ENCODE assay signal across 16 mouse cellular contexts in genomic region chr13:113168018-113168534, GRCm38 (mm10). TPM values are rescaled to one million over a fixed set of nuclear protein-coding genes. Genes with fewer than 3 reads are reported as not detected.
DNase-seq lines count a peak whose midpoint lies in the region; ATAC-seq lines count a peak whose summit lies in the region.
"Had no signal": no experiment of that assay in that cellular context is flagged by ENCODE, and none has a peak within 500 bp of the region (broad histone marks: within the 10 kb centered on the region; RNA-seq: fewer than 3 reads in every experiment).

No protein-coding gene starts in this region.

- H3K36me3 ChIP-seq in kidney, embryonic 14.5 days (ENCODE audit: control insufficient read depth, insufficient read depth, low read length): no peaks in the 10 kb centered on the region
- H3K36me3 ChIP-seq in forebrain, embryonic 16.5 days (ENCODE audit: control insufficient read depth, insufficient read depth): no peaks in the 10 kb centered on the region
- H3K36me3 ChIP-seq: limb, embryonic 13.5 days had no signal

- no peaks in the 10 kb centered on the region for H3K9me3 ChIP-seq in kidney, embryonic 14.5 days (ENCODE audit: control insufficient read depth, low read length)
- H3K9me3 ChIP-seq in forebrain, embryonic 16.5 days (ENCODE audit: control insufficient read depth, low read length): no peaks in the 10 kb centered on the region
- H3K9me3 ChIP-seq: limb, embryonic 13.5 days; megakaryocyte, embryonic 14.5 days had no signal

- H3K4me3 ChIP-seq in kidney, embryonic 14.5 days (ENCODE audit: low read length): no peak overlapping the region
- H3K4me3 ChIP-seq in forebrain, embryonic 16.5 days (replicated peaks; ENCODE audit: low read length): no peak overlapping the region
- H3K4me3 ChIP-seq: limb, embryonic 13.5 days; megakaryocyte, embryonic 14.5 days had no signal

- ATAC-seq in kidney, embryonic 14.5 days (ENCODE audit: low FRiP score, low TSS enrichment): no peak
- peak; percentile 22; the same call in 1 of the 2 replicates for ATAC-seq in granulocyte monocyte progenitor cell, adult 5-6 weeks (replicated peaks; ENCODE audit: poor library complexity, severe bottlenecking)
- no peak for ATAC-seq in forebrain, embryonic 16.5 days
- ATAC-seq: forebrain, embryonic 14.5 days had no signal

- no peak overlapping the region for H3K27ac ChIP-seq in kidney, embryonic 14.5 days (ENCODE audit: low read depth, low read length)
- H3K27ac ChIP-seq in forebrain, embryonic 16.5 days (ENCODE audit: low read length): no peak overlapping the region
- H3K27ac ChIP-seq: kidney, postnatal 0 days; limb, embryonic 13.5 days had no signal

- H3K4me2 ChIP-seq in kidney, embryonic 14.5 days (replicated peaks; ENCODE audit: low read depth, low read length): no peak overlapping the region
- H3K4me2 ChIP-seq in forebrain, embryonic 16.5 days (ENCODE audit: low read length): no peak overlapping the region
- H3K4me2 ChIP-seq: limb, embryonic 13.5 days had no signal

- 55% methylated on average over 9 of the region's 9 CpGs for WGBS in kidney, embryonic 14.5 days
- 76% methylated on average over 9 of the region's 9 CpGs for WGBS in forebrain, embryonic 16.5 days

- no peak overlapping the region for H3K9ac ChIP-seq in kidney, embryonic 14.5 days (ENCODE audit: low read depth, low read length)
- no peak overlapping the region for H3K9ac ChIP-seq in forebrain, embryonic 16.5 days (replicated peaks; ENCODE audit: low read depth, low read length)
- H3K9ac ChIP-seq: limb, embryonic 13.5 days had no signal

- peak; percentile 40 for DNase-seq in adrenal gland, adult 2 months
- DNase-seq in adrenal gland, adult 8-10 months: no peak
- DNase-seq in kidney, adult 8-10 months: peak; percentile 13 to 36
- DNase-seq in CD4-positive helper T cell, adult 2 months (ENCODE audit: low read depth, low spot score): peak; percentile 26
- no peak for DNase-seq in frontal cortex, postnatal 36 days (ENCODE audit: low spot score in 2 of 2)
- DNase-seq: gastrocnemius, postnatal 10 days; layer of hippocampus, postnatal 36 days had no signal

- H3K27me3 ChIP-seq in kidney, embryonic 14.5 days (ENCODE audit: control insufficient read depth, insufficient read depth, low read length): no peaks in the 10 kb centered on the region
- no peaks in the 10 kb centered on the region for H3K27me3 ChIP-seq in forebrain, embryonic 16.5 days (replicated peaks; ENCODE audit: control insufficient read depth, insufficient read depth, low read length)
- H3K27me3 ChIP-seq: limb, embryonic 13.5 days; megakaryocyte, embryonic 14.5 days had no signal

- no peaks in the 10 kb centered on the region for H3K4me1 ChIP-seq in kidney, embryonic 14.5 days (ENCODE audit: control insufficient read depth, insufficient read depth, low read length)
- H3K4me1 ChIP-seq in forebrain, embryonic 16.5 days (replicated peaks; ENCODE audit: control insufficient read depth, insufficient read depth, low read length): no peaks in the 10 kb centered on the region
- H3K4me1 ChIP-seq: megakaryocyte, embryonic 14.5 days had no signal

RNA-seq across cellular contexts. Expression of gene Esm1, which starts 41.4 kb away (rescaled TPM):
- total RNA-seq in adrenal gland, adult 2 months (2021): 10 to 100 TPM in 1 of 2 experiments, 1 to 10 TPM in 1; 8.2 to 12.8 TPM
- polyA plus RNA-seq in adrenal gland, adult 2 months (2012; rRNA removed): 5.4 and 9.6 TPM in 2 replicates
- 10 to 100 TPM; 20.4 to 37.6 (median 29.9) TPM for total RNA-seq in adrenal gland, adult 8-10 months (2022)
- polyA plus RNA-seq in kidney, embryonic 14.5 days (2014; fragmentation: Nextera tagmentation; extraction: Ambion mirVana): 3.9 and 5.9 TPM in 2 replicates
- not detected in 2 replicates for total RNA-seq in granulocyte monocyte progenitor cell, adult 5-6 weeks (2014; fragmentation: Nextera tagmentation)
- total RNA-seq in granulocyte monocyte progenitor cell, adult 5-6 weeks (2017): not detected in 2 replicates
- polyA plus RNA-seq in forebrain, embryonic 16.5 days (2015; fragmentation: Nextera tagmentation; extraction: Ambion mirVana): 0.84 and 1.2 TPM in 2 replicates
- total RNA-seq: layer of hippocampus, postnatal 36 days; MEL had no signal

RNA-seq across cellular contexts. Expression of gene Gzmk, which starts 57.6 kb away (rescaled TPM):
- not detected for total RNA-seq in adrenal gland, adult 2 months (2021)
- polyA plus RNA-seq in adrenal gland, adult 2 months (2012; rRNA removed): not detected in 2 replicates
- total RNA-seq in adrenal gland, adult 8-10 months (2022): under 1 TPM in 1 of 4 experiments, not detected in 3; 0.40 TPM
- not detected in 2 replicates for polyA plus RNA-seq in kidney, embryonic 14.5 days (2014; fragmentation: Nextera tagmentation; extraction: Ambion mirVana)
- total RNA-seq in granulocyte monocyte progenitor cell, adult 5-6 weeks (2014; fragmentation: Nextera tagmentation): not detected in 2 replicates
- total RNA-seq in granulocyte monocyte progenitor cell, adult 5-6 weeks (2017): not detected in 2 replicates
- polyA plus RNA-seq in forebrain, embryonic 16.5 days (2015; fragmentation: Nextera tagmentation; extraction: Ambion mirVana): 0.16 TPM in 1 of 2 replicates, not detected in the other
- total RNA-seq: gastrocnemius, postnatal 10 days; MEL had no signal
- polyA plus RNA-seq: forebrain, embryonic 14.5 days; heart, postnatal 0 days; kidney, postnatal 0 days; limb, embryonic 13.5 days had no signal

Comparison
In these comparisons a context has a peak if more than half of its experiments do, and no peak if none do; other contexts are left out.
1. DNase-seq: peak in adrenal gland, adult 2 months (single experiment), kidney, adult 8-10 months (2 of 2) and CD4-positive helper T cell, adult 2 months (single experiment); none in adrenal gland, adult 8-10 months (single experiment) and frontal cortex, postnatal 36 days (0 of 2).
2. RNA of gene Esm1, which starts 41.4 kb away (total RNA-seq): 20.4 to 37.6 TPM in adrenal gland, adult 8-10 months and 8.2 to 12.8 TPM in adrenal gland, adult 2 months; not detected in granulocyte monocyte progenitor cell, adult 5-6 weeks; every median in the first group is over 4 times any median in the second.